Mouse (Mus musculus) E14TG2a.4 (cell line): ENCODE measurements around the gene Gcgr.

Source experiments
- CTCF ChIP-seq: conservative IDR thresholded peaks from 2 replicates; pipeline ENCODE4 v1.5.1; 2014; ENCODE audit warnings: low read length
- POU5F1 ChIP-seq: IDR thresholded peaks from 2 replicates; pipeline ENCODE4 v1.6.1; 2014; ENCODE audit warnings: low read length, borderline replicate concordance

- no peak for TF ChIP-seq CTCF
- TF ChIP-seq POU5F1: no peak
Observed at GRCm38 (mm10) chr11:120539285-120540014, 9.0 kb downstream of the Gcgr start.
